In genomic region chr19:38003671-38004521, GRCm38 (mm10) we compare ENCODE assay signal across 12 mouse cellular contexts. TPM values are rescaled to one million over a fixed set of nuclear protein-coding genes. Genes with fewer than 3 reads are reported as not detected.
DNase-seq lines count a peak whose midpoint lies in the region; ATAC-seq and TF ChIP-seq lines count a peak whose summit lies in the region.
"Had no signal": no experiment of that assay in that cellular context is flagged by ENCODE, and none has a peak within 500 bp of the region (broad histone marks: within the 10 kb centered on the region; RNA-seq: fewer than 3 reads in every experiment).

No protein-coding gene starts in this region.

- no peaks in the 10 kb centered on the region for H3K36me3 ChIP-seq in kidney, postnatal 0 days (ENCODE audit: insufficient read depth, low read length)
- no peaks in the 10 kb centered on the region for H3K36me3 ChIP-seq in stomach, embryonic 15.5 days
- no peaks in the 10 kb centered on the region for H3K36me3 ChIP-seq in forebrain, embryonic 11.5 days (ENCODE audit: control insufficient read depth, insufficient read depth, low read length)
- H3K36me3 ChIP-seq: hindbrain, embryonic 15.5 days; liver, embryonic 13.5 days had no signal

- ATAC-seq in kidney, postnatal 0 days (replicated peaks; ENCODE audit: low FRiP score, low read depth) = no peak; the same call in 1 of the 2 replicates
- ATAC-seq in stomach, embryonic 15.5 days (ENCODE audit: insufficient read depth, low FRiP score, low read depth) = peak; percentile 58; the same call in 1 of the 2 replicates
- ATAC-seq in forebrain, embryonic 11.5 days (replicated peaks; ENCODE audit: low FRiP score) = no peak

- TF ChIP-seq POLR2A in embryonic fibroblast, embryonic 13.5 days (IDR thresholded peaks at IDR 0.05; ENCODE audit: low read depth, low read length) = no peak

- no peaks in the 10 kb centered on the region for H3K27me3 ChIP-seq in kidney, postnatal 0 days (ENCODE audit: insufficient read depth, low read length)
- H3K27me3 ChIP-seq in stomach, embryonic 15.5 days (replicated peaks) = no peaks in the 10 kb centered on the region
- no peaks in the 10 kb centered on the region for H3K27me3 ChIP-seq in forebrain, embryonic 11.5 days (ENCODE audit: control insufficient read depth, insufficient read depth, low read length)
- H3K27me3 ChIP-seq: hindbrain, embryonic 15.5 days; liver, embryonic 13.5 days had no signal

- no peaks in the 10 kb centered on the region for H3K9me3 ChIP-seq in kidney, postnatal 0 days (replicated peaks; ENCODE audit: low read length)
- no peaks in the 10 kb centered on the region for H3K9me3 ChIP-seq in stomach, embryonic 15.5 days
- H3K9me3 ChIP-seq in forebrain, embryonic 11.5 days (ENCODE audit: control insufficient read depth, low read length) = no peaks in the 10 kb centered on the region
- H3K9me3 ChIP-seq: hindbrain, embryonic 15.5 days; liver, embryonic 13.5 days had no signal

- H3K9ac ChIP-seq in kidney, postnatal 0 days (ENCODE audit: low read depth, low read length) = no peak overlapping the region
- no peak overlapping the region for H3K9ac ChIP-seq in stomach, embryonic 15.5 days
- H3K9ac ChIP-seq in forebrain, embryonic 11.5 days (ENCODE audit: low read length) = no peak overlapping the region
- H3K9ac ChIP-seq: hindbrain, embryonic 15.5 days; liver, embryonic 13.5 days had no signal

- TF ChIP-seq CTCF in kidney, postnatal 0 days (IDR thresholded peaks at IDR 0.05; ENCODE audit: low read depth) = no peak
- TF ChIP-seq CTCF in embryonic fibroblast, embryonic 13.5 days (IDR thresholded peaks at IDR 0.05; ENCODE audit: borderline replicate concordance, insufficient read depth, low read length) = no peak

- no peak overlapping the region for H3K4me2 ChIP-seq in kidney, postnatal 0 days (ENCODE audit: low read length)
- no peak overlapping the region for H3K4me2 ChIP-seq in stomach, embryonic 15.5 days
- H3K4me2 ChIP-seq in forebrain, embryonic 11.5 days (ENCODE audit: low read depth, low read length, severe bottlenecking) = no peak overlapping the region
- H3K4me2 ChIP-seq: hindbrain, embryonic 15.5 days; liver, embryonic 13.5 days had no signal

- H3K27ac ChIP-seq in kidney, postnatal 0 days = peak overlapping the region; percentile 3; the same call in 1 of the 2 replicates
- peak overlapping the region; percentile 81 for H3K27ac ChIP-seq in embryonic fibroblast, embryonic 13.5 days (ENCODE audit: insufficient read depth, low read length)
- H3K27ac ChIP-seq in stomach, embryonic 15.5 days = peak overlapping the region; percentile 65; the same call in 1 of the 2 replicates
- H3K27ac ChIP-seq in forebrain, embryonic 11.5 days (ENCODE audit: low read depth, low read length) = no peak overlapping the region
- H3K27ac ChIP-seq: hindbrain, embryonic 15.5 days; liver, embryonic 13.5 days had no signal

- intact Hi-C loops in left cerebral cortex, postnatal 4 days (cut with DNase I) = no loop called here

- H3K4me1 ChIP-seq in kidney, postnatal 0 days (replicated peaks; ENCODE audit: insufficient read depth, low read length) = peaks cover 8% of the 10 kb centered on the region; the same call in 1 of the 2 replicates
- H3K4me1 ChIP-seq in embryonic fibroblast, embryonic 13.5 days (ENCODE audit: control insufficient read depth, insufficient read depth, low read length) = peaks cover 27% of the 10 kb centered on the region
- peaks cover 15% of the 10 kb centered on the region for H3K4me1 ChIP-seq in stomach, embryonic 15.5 days
- H3K4me1 ChIP-seq in forebrain, embryonic 11.5 days (replicated peaks; ENCODE audit: control insufficient read depth, insufficient read depth, low read length) = no peaks in the 10 kb centered on the region
- H3K4me1 ChIP-seq: hindbrain, embryonic 15.5 days had no signal

- DNase-seq in kidney, postnatal 0 days (ENCODE audit: low spot score) = peak; percentile 40
- DNase-seq in kidney, adult 18-20 months = no peak
- peak; percentile 24 to 54 for DNase-seq in kidney, postnatal 4 days
- DNase-seq in left cerebral cortex, postnatal 4 days = no peak
- no peak for DNase-seq in cerebellum, adult 11-12 months
- no peak for DNase-seq in forebrain, embryonic 11.5 days (ENCODE audit: low spot score)
- DNase-seq: adrenal gland, postnatal 25 days; liver, embryonic 13.5 days had no signal

- no peak overlapping the region for H3K4me3 ChIP-seq in kidney, postnatal 0 days (replicated peaks; ENCODE audit: low read depth, low read length)
- no peak overlapping the region for H3K4me3 ChIP-seq in embryonic fibroblast, embryonic 13.5 days (ENCODE audit: insufficient read depth, low read length)
- no peak overlapping the region for H3K4me3 ChIP-seq in stomach, embryonic 15.5 days (replicated peaks)
- no peak overlapping the region for H3K4me3 ChIP-seq in forebrain, embryonic 11.5 days (ENCODE audit: low read depth, low read length)
- H3K4me3 ChIP-seq: erythroblast, embryonic 14.5 days; hindbrain, embryonic 15.5 days; liver, embryonic 13.5 days had no signal

- WGBS in kidney, postnatal 0 days = 61% methylated on average over 24 of the region's 24 CpGs
- 40% methylated on average over 24 of the region's 24 CpGs for WGBS in stomach, embryonic 15.5 days
- WGBS in forebrain, embryonic 11.5 days = 82% methylated on average over 24 of the region's 24 CpGs

RNA-seq across cellular contexts. Expression of gene Myof, which starts 39.5 kb away (rescaled TPM):
- polyA plus RNA-seq in kidney, postnatal 0 days (2015; fragmentation: Nextera tagmentation; extraction: Ambion mirVana) = 28.0 and 28.1 TPM in 2 replicates
- 228 and 282 TPM in 2 replicates for polyA plus RNA-seq in embryonic fibroblast, embryonic 13.5 days (2011; ENCODE audit: insufficient read length, low read depth, missing spikeins)
- 14.1 and 15.9 TPM in 2 replicates for polyA plus RNA-seq in stomach, embryonic 15.5 days (2015; fragmentation: Nextera tagmentation; extraction: Ambion mirVana)
- total RNA-seq in left cerebral cortex, postnatal 4 days (2021) = 1 to 10 TPM; 8.0 to 8.9 TPM
- polyA plus RNA-seq in forebrain, embryonic 11.5 days (2014; fragmentation: Nextera tagmentation; extraction: Ambion mirVana) = 4.7 and 4.9 TPM in 2 replicates
- polyA plus RNA-seq: erythroblast, embryonic 14.5 days had no signal

RNA-seq across cellular contexts. Expression of gene Cep55, which starts 50.9 kb away (rescaled TPM):
- 13.8 and 15.5 TPM in 2 replicates for polyA plus RNA-seq in kidney, postnatal 0 days (2015; fragmentation: Nextera tagmentation; extraction: Ambion mirVana)
- polyA plus RNA-seq in embryonic fibroblast, embryonic 13.5 days (2011; ENCODE audit: insufficient read length, low read depth, missing spikeins) = 17.4 and 24.0 TPM in 2 replicates
- 25.9 and 26.7 TPM in 2 replicates for polyA plus RNA-seq in stomach, embryonic 15.5 days (2015; fragmentation: Nextera tagmentation; extraction: Ambion mirVana)
- 1 to 10 TPM; 1.8 to 3.3 TPM for total RNA-seq in left cerebral cortex, postnatal 4 days (2021)
- polyA plus RNA-seq in forebrain, embryonic 11.5 days (2014; fragmentation: Nextera tagmentation; extraction: Ambion mirVana) = 51.6 and 61.3 TPM in 2 replicates
- polyA plus RNA-seq: erythroblast, embryonic 14.5 days had no signal

Comparison
In these comparisons a context has a peak if more than half of its experiments do, and no peak if none do; other contexts are left out.
1. DNase-seq: peak in kidney, postnatal 0 days (single experiment) and kidney, postnatal 4 days (2 of 2); none in kidney, adult 18-20 months (single experiment), left cerebral cortex, postnatal 4 days (single experiment), cerebellum, adult 11-12 months (single experiment) and forebrain, embryonic 11.5 days (single experiment).